Mouse (Mus musculus) spleen, postnatal 36 days (tissue): ENCODE measurements at regions not wholly inside any gene's neighbourhood (a gene's known extent, or its start where the extent isn't known, plus 50 kb on each side); places are given as distances from the start of the nearest gene placed in this dataset.

Experiments used
- DNase-seq, 2 experiments: peaks; one replicate each; pipeline ENCODE4 v3.0.0; 2022; ENCODE audit warnings: low spot score in 2 of 2, mixed read lengths in 1 of 2

DNA sequence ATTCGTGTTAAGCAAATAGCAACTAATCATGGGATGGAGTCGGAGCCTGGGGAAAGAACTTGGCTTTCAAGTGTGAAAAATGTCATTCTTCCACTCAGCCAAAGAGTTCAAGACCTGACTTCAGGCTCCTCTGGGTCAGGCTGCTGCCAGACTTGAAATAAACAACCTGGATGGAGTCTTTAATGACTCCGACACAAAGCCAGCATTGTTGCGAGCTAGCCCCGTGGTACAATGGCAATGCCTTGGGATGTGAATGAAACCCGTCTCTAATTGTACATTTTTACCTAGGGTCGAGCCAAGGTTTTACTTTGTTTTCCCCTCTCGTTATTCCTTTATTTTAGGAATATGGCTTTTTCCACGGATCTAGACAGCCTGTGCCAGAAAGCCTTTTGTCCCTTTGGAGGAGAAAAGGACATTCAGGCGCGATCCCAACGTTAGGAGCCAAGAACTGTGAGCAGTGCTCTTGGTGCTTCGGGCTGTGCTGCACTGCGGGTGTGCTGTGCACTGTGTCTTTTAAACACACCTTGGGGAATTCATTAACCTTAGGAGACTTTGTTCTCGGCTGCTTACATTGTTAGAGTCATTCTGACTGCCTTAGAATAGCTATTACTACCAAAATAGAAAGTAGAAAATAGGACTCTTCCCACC is 398.1 kb downstream of the Cd83 start:
- no peak for DNase-seq

DNA sequence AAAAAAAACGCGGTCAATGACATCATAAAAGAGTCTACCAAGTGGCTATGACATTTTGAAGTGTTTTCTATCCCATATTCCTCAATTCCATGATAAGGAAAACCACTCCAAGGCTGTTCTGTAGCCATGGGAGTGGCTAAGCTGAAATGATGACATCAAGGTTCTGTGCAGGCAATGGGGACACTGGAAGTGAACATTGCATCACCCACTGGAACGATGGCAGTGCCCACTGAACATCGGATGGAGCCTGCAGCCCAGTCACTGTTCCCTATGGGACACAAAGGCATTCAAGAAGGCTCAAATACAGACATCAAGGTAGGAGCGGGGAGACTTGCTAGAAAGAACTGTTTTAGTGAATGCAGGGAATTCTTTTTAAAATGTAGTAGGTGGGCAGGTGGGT is 410.8 kb downstream of the Cd83 start:
- DNase-seq: no peak

DNA sequence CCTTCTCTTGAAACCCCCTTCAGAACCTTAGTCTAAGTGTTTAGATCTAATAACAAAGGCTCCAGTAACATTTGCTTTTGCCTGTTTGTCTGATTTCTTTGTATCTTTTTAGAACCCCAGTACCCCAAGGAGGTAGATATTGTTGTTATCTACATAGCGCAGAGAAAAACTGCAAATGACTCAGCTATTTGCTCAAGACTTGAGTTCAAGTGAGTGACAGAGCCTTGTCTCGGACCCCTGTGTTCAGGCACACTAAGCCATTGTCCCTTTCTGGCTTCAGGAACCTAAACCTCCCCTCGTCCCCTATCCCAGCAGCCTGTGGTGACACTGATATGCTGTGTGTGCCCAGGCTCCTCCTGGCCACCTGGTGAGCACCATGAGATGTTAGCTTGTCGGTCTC is 421.5 kb downstream of the Cd83 start:
- no peak for DNase-seq

DNA sequence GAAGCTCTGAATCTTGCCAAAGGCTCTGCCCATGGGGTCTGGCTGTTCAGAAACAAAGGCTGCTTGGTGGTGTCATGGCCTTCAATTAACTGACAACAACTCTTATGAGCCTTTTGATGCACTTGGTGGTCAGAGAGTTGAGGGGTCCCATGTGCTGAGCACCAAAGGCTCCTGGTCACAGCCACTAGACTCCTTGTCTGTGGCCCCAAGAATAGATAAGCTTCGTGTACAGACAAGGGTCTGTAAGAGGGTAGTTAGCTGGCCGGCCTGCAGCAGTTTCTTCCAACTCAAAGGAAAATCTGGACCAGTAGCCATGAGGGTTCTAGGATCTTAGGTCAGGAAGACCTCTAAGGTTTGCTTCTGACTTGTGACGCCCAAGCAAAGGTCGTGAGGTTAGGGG is 421.9 kb downstream of the Cd83 start:
- no peak for DNase-seq

DNA sequence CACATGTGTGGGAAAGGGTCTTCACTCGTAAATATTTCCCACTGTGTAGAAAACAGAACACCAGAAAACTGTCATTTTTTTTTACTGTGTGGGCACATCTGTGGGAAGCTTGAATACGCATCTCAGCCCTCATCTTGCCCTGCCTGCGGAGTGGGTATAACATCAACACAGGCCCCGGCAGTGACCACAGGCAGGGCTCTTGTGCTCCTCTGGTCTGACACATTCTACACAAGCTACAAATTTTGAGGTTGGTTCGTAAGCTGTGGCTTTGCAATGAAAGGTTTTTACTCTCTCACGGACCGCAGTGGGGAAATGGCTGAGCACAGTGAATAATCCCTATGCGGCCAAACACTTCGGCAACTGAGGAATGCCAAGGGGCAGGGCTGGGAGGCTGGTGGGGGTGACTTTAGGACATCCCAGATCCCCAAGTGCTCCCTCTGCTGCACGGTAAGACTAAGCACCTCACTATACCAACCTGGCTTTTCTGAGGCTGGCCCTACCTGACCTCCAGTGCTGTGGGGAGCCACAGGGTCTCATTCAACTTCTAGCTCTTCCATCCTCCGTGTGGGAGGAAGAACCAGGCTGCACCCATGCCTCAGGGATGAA is 422.9 kb downstream of the Cd83 start:
- DNase-seq: no peak

DNA sequence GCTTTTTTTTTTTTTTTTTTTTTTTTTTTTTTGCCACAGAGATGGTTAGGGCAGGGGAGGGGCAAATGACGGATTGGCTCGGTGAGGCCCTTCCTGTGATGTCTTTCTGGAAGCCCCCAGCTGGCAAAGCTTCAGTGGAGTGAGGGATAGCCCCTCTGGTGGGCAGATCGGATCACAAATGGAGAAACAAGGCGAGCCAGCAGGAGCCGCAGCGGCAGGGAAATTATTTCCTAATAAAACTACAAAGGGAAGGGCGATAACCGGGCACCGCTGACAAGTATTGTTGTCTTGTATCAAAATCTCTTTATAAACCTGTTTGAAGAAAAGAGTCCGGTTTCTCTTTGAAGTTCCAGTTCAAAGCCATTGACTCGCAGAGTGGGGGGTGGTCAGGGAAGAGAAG is 424.5 kb downstream of the Cd83 start:
- no peak for DNase-seq

DNA sequence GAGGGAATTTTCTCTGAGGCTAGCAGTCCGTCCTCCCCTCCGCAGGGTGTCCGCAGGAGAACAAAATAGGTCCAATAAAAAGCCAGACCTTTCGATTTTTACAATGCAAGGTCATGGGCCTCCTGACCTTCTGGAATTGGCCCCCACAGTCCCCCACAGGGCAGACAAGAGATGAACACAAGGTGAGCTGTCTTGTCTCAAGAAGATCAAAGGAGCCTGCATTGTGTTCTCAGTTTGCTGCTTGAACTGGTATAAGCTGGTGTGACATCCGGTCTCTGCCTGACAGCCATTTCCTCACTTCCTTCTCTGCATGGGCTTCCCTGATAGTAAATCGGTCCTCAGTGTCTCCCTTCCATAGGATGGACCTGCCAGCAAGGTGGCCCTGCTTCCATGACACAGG is 425.5 kb downstream of the Cd83 start:
- DNase-seq: no peak

DNA sequence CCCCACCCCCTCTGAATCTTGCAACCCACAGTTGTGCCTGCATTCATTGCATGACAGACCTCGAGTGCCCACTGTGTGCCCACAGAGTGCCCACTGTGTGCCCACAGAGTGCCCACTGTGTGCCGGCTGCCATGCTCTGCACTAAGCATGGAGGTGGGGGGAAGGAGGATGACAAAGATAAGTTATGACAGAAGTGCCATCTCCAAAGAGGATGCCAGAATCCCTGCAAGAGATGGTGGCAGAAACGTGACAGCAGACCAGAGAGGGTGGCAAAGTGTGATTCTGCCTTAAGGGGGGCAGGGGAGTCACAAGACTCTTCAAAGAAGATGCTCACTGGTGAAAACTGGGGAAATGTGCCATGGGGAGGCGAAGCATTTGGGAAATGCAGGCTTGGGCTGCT is 427.8 kb downstream of the Cd83 start:
- DNase-seq: no peak

DNA sequence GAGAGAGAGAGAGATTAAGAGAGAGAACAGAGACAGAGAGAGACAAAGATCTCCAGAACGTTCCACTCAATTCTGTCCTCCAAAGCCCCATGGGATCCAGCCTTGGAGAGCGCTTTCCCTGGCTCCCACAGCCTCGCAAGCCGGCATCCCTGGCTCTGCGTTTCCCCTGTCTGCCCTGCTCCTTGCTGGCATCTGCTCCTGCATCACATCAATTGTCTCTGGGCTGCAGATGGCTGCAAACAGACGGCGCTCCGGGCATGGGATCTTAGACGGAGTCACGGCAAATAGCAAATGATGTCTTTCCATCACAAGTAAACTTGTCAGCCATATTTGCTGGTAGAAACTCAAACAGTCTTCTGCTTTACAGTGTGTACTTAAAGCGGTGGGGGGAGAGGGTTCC is 428.4 kb downstream of the Cd83 start:
- DNase-seq: no peak

DNA sequence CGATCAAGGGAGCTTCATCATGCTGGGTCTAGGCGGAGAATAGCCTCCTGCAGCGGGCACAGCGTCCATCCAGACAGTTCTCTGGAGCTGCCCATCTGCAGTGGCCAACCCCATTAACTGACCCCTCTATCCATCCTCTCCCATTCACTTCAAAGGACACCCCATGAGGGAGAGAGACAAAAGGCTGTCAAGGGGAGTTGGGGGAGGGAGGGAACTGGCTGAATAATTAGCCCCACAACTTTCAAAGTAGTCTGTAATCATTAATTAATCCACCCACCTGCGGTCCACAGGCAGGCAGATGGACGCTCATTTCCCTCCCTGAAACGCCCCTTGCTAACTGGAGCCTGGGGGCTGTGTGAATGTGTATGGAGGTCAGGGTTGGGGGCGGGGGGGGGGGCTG is 433.7 kb downstream of the Cd83 start:
- no peak for DNase-seq

DNA sequence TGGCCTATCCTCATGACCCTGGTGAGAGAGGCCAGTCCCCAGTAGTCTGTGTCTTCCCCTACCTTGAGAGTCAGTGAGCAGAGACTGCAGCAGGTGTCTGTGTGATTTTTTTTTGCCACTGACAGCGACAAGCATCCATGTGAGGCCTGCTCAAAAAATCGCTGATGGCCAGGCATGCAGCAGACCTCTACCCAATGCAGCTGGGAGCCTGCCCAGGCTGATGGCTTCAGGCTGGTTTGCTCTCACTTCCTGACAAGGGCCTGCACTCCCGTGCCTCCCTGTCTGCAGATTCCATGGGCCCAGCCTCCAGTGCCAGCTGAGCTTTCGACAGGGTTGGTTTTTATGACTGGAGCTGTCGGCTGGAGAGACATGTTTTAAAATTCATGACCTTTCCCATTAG is 437.1 kb downstream of the Cd83 start:
- no peak for DNase-seq

DNA sequence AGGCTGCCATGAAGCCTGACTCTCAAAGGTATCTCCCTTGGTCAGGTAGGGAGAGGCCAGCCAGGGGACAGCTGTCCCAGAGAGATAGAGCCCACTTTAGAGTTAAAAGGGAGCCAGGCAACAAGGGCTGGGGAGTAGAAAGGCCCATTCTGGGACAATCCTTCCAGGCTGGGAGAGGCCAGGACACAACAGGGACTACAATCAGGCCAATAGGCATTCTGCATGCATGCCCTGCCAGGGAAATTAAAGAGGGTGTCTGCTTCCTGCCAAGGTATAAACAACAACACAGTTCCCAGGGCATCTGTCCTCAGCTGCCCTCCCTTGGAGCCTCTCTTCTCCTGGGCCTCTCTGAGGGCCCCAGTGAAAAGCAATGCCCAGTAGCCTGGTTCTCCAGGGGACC is 437.8 kb downstream of the Cd83 start:
- DNase-seq: no peak

DNA sequence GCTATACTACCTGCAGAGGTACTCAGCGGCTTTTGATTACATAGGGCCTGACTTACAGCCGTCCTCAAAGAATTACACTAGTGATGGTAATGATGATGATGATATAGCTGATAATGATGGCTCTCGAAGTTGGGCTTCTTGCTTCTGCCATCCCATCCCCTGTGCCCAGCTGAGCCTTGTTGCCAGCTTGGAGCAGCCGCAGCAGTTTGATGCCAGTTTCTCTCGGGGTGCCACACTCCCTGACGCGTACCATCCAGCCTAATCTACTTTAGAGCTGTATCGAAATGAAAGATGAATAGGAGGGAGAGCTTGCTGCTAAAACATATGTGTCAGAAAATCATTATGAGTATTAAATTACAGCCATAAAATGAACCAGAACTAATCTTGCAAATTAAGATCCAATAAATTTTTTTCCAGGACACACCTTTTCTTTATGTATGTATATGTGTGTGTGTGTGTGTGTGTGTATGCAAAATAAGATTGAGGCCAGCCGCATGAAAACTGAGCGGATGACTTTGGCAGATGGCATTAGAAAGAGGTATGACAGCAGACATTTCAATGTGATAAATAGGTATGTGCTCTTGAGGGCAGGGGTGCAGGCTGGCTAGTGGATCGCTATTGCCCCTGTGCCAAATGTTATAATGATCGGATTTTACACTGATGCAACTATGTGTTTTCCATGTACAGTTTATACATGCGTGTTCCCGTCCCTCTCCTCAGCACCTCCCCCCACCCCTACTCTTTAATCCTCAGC is 443.3 kb downstream of the Cd83 start:
- no peak for DNase-seq

DNA sequence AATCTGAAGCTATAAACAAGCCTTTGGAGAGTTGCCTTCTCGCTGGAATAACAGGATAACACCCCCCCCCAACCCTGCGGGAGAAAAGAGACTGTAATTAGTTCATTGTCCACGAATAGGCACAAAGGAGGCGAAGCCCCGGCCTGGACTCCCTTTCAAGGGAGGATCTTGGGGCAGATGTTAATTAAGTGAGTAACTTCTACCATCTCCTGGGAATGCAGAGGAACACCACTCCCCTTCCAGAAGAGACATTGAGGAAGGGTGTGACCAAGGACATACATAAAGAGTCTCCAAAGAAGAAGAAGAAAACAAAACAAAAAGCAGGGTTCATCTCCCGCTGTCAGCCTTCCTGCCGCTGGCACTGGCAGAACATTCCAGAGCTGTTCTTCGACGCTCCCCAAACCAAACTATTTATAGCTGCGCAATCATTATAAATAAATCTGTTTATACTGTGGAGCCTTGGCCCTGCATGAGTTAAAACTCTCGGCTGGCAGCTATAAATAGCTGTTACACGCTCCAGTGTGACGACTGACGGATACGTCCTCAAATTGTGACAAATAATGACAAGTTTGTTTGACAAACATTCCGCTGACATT is 444.1 kb downstream of the Cd83 start:
- no peak for DNase-seq

DNA sequence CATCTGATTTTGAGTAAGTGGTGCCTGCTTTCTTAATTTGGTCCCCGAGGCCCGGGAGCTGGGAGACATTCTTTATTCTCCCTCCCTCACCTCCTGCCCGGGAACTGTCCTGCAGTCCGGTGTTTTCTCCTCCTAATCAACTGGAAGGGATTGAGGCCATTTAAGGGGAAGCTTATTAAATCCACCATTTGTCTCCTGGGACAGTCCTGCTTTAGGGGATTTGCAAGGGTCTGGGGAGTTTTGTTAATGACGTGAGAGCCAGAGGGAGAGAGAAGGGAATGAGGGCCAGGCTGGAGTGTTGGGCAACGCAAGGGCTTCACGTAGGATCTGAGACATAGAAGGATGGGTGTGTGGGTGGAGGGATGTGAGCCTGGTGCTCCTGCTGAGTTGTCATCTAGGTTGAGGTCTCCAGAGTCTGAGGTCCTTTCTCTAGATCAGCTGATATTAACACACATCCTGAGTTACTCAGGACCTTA is 444.6 kb downstream of the Cd83 start:
- DNase-seq: no peak

DNA sequence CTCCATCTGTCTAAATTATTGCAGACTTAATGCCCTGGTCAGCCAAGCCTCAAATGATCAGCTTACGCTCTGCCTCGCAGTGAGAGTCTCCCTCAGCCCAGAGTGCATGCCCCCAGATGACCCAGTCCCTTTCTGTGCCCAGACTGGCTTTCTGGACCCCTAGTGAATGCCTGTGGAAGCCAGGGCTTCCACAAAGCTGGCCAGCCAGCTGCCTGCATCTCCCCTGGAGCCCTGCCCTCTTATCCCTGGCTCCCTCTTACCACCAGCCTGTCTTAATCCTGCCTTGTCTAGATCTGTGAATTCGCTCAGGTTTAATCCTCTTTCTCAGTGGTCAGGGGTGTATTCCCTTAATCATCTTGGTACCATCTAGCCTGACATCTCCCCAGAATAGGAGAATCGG is 446.8 kb downstream of the Cd83 start:
- no peak for DNase-seq

DNA sequence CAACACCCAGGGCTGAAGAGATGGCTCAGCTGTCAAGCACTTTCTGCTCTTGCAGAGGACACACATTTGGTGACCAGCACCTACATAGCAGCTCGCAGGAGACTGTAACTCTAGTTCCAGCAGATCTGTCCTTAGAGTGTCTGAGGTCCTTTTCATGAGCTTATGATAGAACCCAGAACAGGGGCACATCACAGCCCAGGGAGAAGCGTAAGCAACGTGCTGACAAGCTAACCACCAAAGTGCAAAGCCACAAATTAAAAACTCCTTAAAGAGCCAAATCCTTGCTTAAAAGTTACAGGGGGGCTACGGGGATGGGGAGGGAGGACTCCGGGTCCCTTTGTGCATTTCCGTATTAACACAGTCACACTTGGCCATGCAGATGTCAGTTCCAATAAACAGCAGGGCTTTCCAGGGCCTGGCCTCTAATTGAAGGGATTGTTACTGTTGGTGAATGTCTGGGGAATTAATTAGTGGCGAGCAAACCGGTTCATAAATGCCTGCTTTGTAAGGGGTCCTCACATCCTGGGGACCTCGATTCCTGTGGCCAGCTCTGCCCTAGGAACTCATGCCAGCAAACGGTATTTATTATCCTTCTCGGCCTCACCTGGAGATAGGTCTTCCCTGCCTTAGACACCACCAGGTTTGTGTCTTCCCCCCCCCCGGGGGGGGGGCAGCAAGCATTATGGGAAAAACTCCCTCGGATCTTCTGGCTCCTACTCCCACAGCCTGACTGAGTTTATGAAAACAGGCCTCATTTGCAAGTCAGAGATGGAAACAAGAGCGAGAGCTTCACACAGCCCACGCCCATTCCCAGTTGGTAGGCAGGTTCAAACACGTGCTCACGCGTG is 447.5 kb downstream of the Cd83 start:
- DNase-seq: no peak

DNA sequence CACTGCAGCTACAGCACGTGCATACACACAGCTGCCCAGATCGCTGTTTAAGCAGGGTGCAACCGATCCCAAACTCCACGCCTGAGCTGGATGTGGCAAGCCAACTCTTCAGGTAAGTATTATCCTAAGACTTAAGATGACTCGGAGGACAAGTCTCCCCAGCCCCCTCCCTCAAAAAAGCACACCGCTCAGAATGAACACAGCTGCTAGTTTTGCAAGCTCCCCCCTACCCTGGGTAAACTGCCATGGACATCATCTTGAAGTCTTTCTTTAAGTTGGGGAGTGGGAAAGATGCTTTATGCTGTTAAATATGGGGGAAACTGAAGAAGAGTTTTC is 448.1 kb downstream of the Cd83 start:
- DNase-seq: no peak

DNA sequence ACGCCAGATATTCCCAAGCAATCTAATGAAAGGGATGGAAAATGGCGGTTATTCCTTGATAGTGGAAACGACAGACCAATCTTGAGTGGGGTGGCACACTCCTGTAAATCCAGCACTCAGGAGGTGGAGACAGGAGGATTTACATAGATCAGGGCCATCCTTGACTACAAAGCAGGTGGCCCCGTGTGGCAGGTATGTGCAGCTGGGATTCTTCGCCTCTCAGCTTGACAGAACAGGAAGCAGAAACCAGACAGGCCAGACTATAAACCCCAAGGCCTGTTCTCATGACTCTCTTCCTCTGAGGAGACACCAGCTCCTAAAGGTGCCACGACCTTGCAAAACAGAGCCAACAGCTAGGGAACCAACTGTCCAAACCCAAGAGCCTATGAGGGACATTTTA is 449.7 kb downstream of the Cd83 start:
- DNase-seq: no peak

DNA sequence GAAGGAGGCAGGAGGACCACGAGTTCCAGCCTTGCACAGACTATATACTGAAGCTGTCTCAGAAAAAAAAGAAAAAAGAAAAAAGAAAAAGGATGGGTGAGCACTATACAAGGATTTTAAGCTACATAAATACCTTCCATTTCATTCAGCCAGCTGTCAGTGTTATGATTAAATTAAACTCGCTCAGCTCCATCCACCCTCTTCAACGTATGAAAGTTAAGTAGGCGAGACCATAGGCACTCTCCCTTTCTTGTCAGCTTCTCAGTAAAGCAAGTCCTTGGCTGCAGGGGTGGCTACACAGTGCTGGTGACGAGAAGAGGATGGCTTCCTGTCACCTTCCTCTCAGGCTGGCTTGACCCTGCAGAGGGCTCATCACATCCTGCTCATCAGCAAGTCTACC is 450.7 kb downstream of the Cd83 start:
- DNase-seq: no peak

DNA sequence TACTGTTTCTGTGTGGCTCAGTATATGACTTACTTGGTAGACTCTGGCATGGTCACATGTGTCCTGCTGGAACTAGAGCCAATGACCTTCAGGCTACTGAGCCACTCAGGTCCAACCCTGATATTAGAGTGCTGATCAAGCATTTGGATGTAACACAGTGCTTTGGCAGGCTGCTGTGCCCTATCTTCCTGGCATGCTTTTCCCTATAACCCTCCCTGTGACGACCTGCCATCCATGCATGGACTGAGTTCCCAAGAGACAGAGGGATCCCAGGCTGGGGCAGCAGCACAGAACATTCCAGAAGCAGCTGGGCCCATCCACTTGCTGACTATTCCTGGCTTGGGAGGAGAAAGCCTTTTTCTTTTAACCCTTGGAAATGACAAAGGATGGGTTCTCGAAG is 451.4 kb downstream of the Cd83 start:
- DNase-seq: no peak

DNA sequence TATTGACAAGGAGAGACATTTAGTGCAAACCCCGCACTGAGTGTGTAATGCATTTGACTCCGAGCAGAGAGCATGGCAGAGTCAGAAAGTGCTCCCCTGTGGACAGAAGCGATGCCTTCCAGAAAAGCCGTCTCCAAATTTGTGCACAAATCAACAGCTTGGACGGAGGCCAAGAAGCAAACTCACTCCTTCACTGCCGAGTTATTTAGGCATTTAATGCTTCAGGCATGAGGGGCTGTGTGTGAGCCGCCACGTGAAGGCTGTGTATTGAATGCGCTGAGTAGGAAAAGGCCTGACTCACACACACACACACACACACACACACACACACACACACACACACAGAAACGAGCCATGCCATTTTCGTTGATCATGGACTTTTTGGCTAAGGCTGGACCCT is 453.7 kb downstream of the Cd83 start:
- no peak for DNase-seq
